Mouse (Mus musculus) thymus, postnatal 4 days (tissue): ENCODE measurements around the gene Tnfrsf12a.
A peak's percentile ranks its signal among the peaks of the same experiment; 100 is the strongest.

ENCODE experiments used
- DNase-seq: peaks from one replicate; pipeline ENCODE4 v3.0.0; 2021

The Tnfrsf12a gene

GRCm38 (mm10) chr17:23631241-23631640, 46.0 kb downstream of the Tnfrsf12a start:
- DNase-seq, result no peak

GRCm38 (mm10) chr17:23630195-23631020, 46.9 kb downstream of the Tnfrsf12a start:
- DNase-seq, result peak; percentile 93

GRCm38 (mm10) chr17:23627813-23628212, 49.5 kb downstream of the Tnfrsf12a start:
- no peak for DNase-seq
